Mouse (Mus musculus): ENCODE measurements around the gene Hyal2. TPM values are rescaled to one million over a fixed set of nuclear protein-coding genes. Genes with fewer than 3 reads are reported as not detected.

Hyal2 gene
- total and polyA plus RNA-seq, 2 experiments from 2014 or later: 58.6 to 97.3 TPM

GRCm38 (mm10) chr9:107599842-107600241 is 32.1 kb downstream of the Hyal2 start:
- Histone ChIP-seq H3K9me3 (replicated peaks; ENCODE audit: control insufficient read depth, low read length) (no peaks in the 10 kb centered on the region), H3K4me3 (ENCODE audit: low read depth, low read length) (no peak overlapping the region), H3K27me3 (ENCODE audit: control insufficient read depth, insufficient read depth, low read length) (no peaks in the 10 kb centered on the region), H3K27ac (ENCODE audit: low read depth) (no peak overlapping the region), H3K9ac (replicated peaks; ENCODE audit: low read depth, low read length) (no peak overlapping the region), H3K4me2 (ENCODE audit: low read depth, low read length) (no peak overlapping the region), H3K4me1 (ENCODE audit: control insufficient read depth, insufficient read depth) (peaks cover 17% of the 10 kb centered on the region), H3K36me3 (replicated peaks; ENCODE audit: control insufficient read depth, insufficient read depth, low read length) (peaks cover 6% of the 10 kb centered on the region; the same call in 1 of the 2 replicates)
- DNase-seq (ENCODE audit: low spot score): no peak
- WGBS: 74% methylated on average over 14 of the region's 14 CpGs
- ATAC-seq (ENCODE audit: insufficient read depth, low read depth): no peak
- TF ChIP-seq EP300 (IDR thresholded peaks at IDR 0.05; ENCODE audit: low read depth) (no peak), CTCF (IDR thresholded peaks at IDR 0.05; ENCODE audit: low read depth) (no peak)

- H3K4me3 ChIP-seq (ENCODE audit: low read depth, low read length): no peak overlapping the region
- H3K36me3 ChIP-seq (replicated peaks; ENCODE audit: control insufficient read depth, insufficient read depth, low read length): peaks cover 6% of the 10 kb centered on the region; the same call in 1 of the 2 replicates
- H3K9ac ChIP-seq (replicated peaks; ENCODE audit: low read depth, low read length): no peak overlapping the region
- peaks cover 15% of the 10 kb centered on the region for H3K4me1 ChIP-seq (ENCODE audit: control insufficient read depth, insufficient read depth)
- H3K9me3 ChIP-seq (replicated peaks; ENCODE audit: control insufficient read depth, low read length): no peaks in the 10 kb centered on the region
- TF ChIP-seq EP300 (IDR thresholded peaks at IDR 0.05; ENCODE audit: low read depth): no peak
- peak; percentile 6; the same call in 1 of the 2 replicates for TF ChIP-seq CTCF (IDR thresholded peaks at IDR 0.05; ENCODE audit: low read depth)
- no peak for DNase-seq (ENCODE audit: low spot score)
- no peak overlapping the region for H3K4me2 ChIP-seq (ENCODE audit: low read depth, low read length)
- no peak for ATAC-seq (ENCODE audit: insufficient read depth, low read depth)
- no peaks in the 10 kb centered on the region for H3K27me3 ChIP-seq (ENCODE audit: control insufficient read depth, insufficient read depth, low read length)
- 80% methylated on average over 12 of the region's 12 CpGs for WGBS
- H3K27ac ChIP-seq (ENCODE audit: low read depth): no peak overlapping the region
Observed at GRCm38 (mm10) chr9:107600745-107601144, 33.0 kb downstream of the Hyal2 start.

DNA sequence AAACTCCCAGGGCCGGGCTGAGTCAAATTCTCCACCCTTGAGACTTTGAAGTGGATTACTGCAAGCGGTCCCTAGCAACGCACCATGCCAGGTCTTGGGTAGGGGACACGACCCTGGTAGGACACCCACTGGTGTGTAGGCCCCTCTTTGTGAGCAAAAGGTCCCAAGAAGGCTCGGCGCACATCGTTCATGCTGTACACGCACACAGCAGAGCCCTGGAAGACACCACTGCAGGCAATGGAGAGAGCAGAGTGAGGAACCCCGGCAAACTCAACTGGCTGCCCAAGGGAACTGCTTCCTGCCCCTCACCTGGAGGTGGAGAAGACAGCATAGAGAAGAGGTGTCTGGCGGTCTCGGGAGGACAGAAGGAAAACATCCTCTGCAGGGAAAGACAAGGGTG is 33.5 kb downstream of the Hyal2 start:
- Histone ChIP-seq H3K27ac (ENCODE audit: low read depth) (no peak overlapping the region), H3K4me2 (ENCODE audit: low read depth, low read length) (no peak overlapping the region), H3K27me3 (ENCODE audit: control insufficient read depth, insufficient read depth, low read length) (no peaks in the 10 kb centered on the region), H3K4me1 (ENCODE audit: control insufficient read depth, insufficient read depth) (peaks cover 12% of the 10 kb centered on the region), H3K36me3 (replicated peaks; ENCODE audit: control insufficient read depth, insufficient read depth, low read length) (peaks cover 6% of the 10 kb centered on the region; the same call in 1 of the 2 replicates), H3K9ac (replicated peaks; ENCODE audit: low read depth, low read length) (no peak overlapping the region), H3K4me3 (ENCODE audit: low read depth, low read length) (no peak overlapping the region), H3K9me3 (replicated peaks; ENCODE audit: control insufficient read depth, low read length) (no peaks in the 10 kb centered on the region)
- ATAC-seq (ENCODE audit: insufficient read depth, low read depth): no peak
- TF ChIP-seq CTCF (IDR thresholded peaks at IDR 0.05; ENCODE audit: low read depth) (no peak), EP300 (IDR thresholded peaks at IDR 0.05; ENCODE audit: low read depth) (no peak)
- 79% methylated on average over 11 of the region's 11 CpGs for WGBS
- DNase-seq (ENCODE audit: low spot score): no peak

DNA sequence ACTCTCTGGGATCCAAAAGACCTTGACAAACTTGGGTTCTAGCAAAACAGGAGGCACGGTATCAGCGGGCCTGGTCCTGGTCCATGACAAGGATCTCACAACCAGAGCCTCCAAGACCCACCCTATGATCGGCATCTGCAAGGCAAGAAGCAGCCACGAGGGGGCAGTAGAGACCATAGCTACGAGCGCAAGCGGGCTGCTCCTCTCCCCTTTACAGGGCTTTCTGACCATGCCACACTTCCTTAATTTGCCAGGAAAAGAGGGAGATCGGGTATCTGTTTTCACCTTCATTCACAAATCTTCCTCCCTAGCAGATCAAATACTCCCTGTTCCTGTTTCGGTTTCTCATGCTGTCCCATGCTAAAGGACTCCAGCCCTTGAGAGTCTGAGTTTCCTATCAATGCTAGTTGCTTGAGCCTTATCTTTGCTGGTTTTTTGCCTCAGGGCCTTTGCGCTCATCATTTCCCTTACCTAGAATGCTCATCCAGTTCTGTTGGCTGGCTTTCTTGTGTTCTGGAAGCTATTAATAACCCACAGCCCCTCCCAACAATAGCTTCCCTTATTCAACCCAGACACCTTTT is 34.4 kb downstream of the Hyal2 start:
- H3K4me3 ChIP-seq (ENCODE audit: low read depth, low read length): no peak overlapping the region

DNA sequence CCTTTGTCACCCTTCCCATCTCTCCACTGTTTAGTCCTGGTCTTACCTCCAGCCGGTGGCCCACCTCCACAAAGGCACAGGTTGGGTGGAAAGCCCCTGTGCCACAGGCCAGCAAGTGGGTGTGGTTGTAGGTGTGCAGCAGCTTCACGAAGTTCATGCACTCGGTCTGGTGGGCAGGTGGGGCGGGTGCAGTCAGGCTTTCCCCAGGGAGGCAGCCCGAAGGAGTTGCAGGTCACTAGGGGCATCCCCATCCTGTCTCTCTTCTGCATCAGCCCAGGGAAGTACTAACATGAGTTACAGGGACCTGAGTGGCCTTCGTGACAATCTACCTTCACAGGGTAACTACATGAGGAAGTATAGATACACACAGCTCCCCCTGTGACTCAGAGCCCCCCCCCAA is 35.5 kb downstream of the Hyal2 start:
- H3K9me3 ChIP-seq (replicated peaks; ENCODE audit: control insufficient read depth, low read length): no peaks in the 10 kb centered on the region
- no peak overlapping the region for H3K9ac ChIP-seq (replicated peaks; ENCODE audit: low read depth, low read length)
- peaks cover 6% of the 10 kb centered on the region; the same call in 1 of the 2 replicates for H3K36me3 ChIP-seq (replicated peaks; ENCODE audit: control insufficient read depth, insufficient read depth, low read length)
- no peak for ATAC-seq (ENCODE audit: insufficient read depth, low read depth)
- WGBS: 78% methylated on average over 6 of the region's 6 CpGs
- H3K4me1 ChIP-seq (ENCODE audit: control insufficient read depth, insufficient read depth): peaks cover 16% of the 10 kb centered on the region
- H3K4me3 ChIP-seq (ENCODE audit: low read depth, low read length): no peak overlapping the region
- DNase-seq (ENCODE audit: low spot score): no peak
- no peak overlapping the region for H3K27ac ChIP-seq (ENCODE audit: low read depth)
- H3K27me3 ChIP-seq (ENCODE audit: control insufficient read depth, insufficient read depth, low read length): no peaks in the 10 kb centered on the region
- TF ChIP-seq CTCF (IDR thresholded peaks at IDR 0.05; ENCODE audit: low read depth): no peak
- TF ChIP-seq EP300 (IDR thresholded peaks at IDR 0.05; ENCODE audit: low read depth): no peak
- no peak overlapping the region for H3K4me2 ChIP-seq (ENCODE audit: low read depth, low read length)

More for the DNA sequence above, 34.4 kb downstream of the Hyal2 start:
- peak; percentile 50; the same call in 1 of the 2 replicates for TF ChIP-seq EP300 (IDR thresholded peaks at IDR 0.05; ENCODE audit: low read depth)
- peak; percentile 99 for TF ChIP-seq CTCF (IDR thresholded peaks at IDR 0.05; ENCODE audit: low read depth)
- H3K9ac ChIP-seq (replicated peaks; ENCODE audit: low read depth, low read length): no peak overlapping the region
- DNase-seq (ENCODE audit: low spot score) (peak; percentile 80), ATAC-seq (ENCODE audit: insufficient read depth, low read depth) (peak; percentile 45)
- H3K36me3 ChIP-seq (replicated peaks; ENCODE audit: control insufficient read depth, insufficient read depth, low read length): peaks cover 6% of the 10 kb centered on the region; the same call in 1 of the 2 replicates
- H3K4me1 ChIP-seq (ENCODE audit: control insufficient read depth, insufficient read depth): peaks cover 14% of the 10 kb centered on the region
- H3K27me3 ChIP-seq (ENCODE audit: control insufficient read depth, insufficient read depth, low read length): no peaks in the 10 kb centered on the region
- 0 out of 2 replicates have a peak overlapping the region, but pooled peaks have one; percentile 2 for H3K27ac ChIP-seq (ENCODE audit: low read depth)
- 4% methylated on average over 10 of the region's 10 CpGs for WGBS
- peak overlapping the region; percentile 7; the same call in 1 of the 2 replicates for H3K4me2 ChIP-seq (ENCODE audit: low read depth, low read length)
- H3K9me3 ChIP-seq (replicated peaks; ENCODE audit: control insufficient read depth, low read length): no peaks in the 10 kb centered on the region
